Mouse (Mus musculus) monocyte, adult 2 months (primary cell): ENCODE data around the gene Ccdc91.

Source experiments
- DNase-seq, 2 experiments: peaks; one replicate each; pipeline ENCODE4 v3.0.0; 2022; ENCODE audit warnings: low spot score in 2 of 2, low read depth in 1 of 2

Ccdc91 gene

GRCm38 (mm10) chr6:147569246-147569645 lies 93.6 kb downstream of the Ccdc91 start:
- DNase-seq: no peak

- no peak for DNase-seq
Measured at GRCm38 (mm10) chr6:147573137-147573536, 97.5 kb downstream of the Ccdc91 start.

- DNase-seq: no peak
Measured at GRCm38 (mm10) chr6:147574454-147575182, 99.0 kb downstream of the Ccdc91 start.

- DNase-seq: no peak
Measured at GRCm38 (mm10) chr6:147575183-147575784, 99.7 kb downstream of the Ccdc91 start.

- DNase-seq: no peak
Measured at GRCm38 (mm10) chr6:147587675-147588074, 112.0 kb downstream of the Ccdc91 start.

GRCm38 (mm10) chr6:147606666-147607065 lies 131.0 kb downstream of the Ccdc91 start:
- DNase-seq: no peak

GRCm38 (mm10) chr6:147607613-147608012 lies 132.0 kb downstream of the Ccdc91 start:
- DNase-seq: no peak

- DNase-seq: no peak
Measured at GRCm38 (mm10) chr6:147615306-147615705, 139.7 kb downstream of the Ccdc91 start.

GRCm38 (mm10) chr6:147623142-147623541 lies 147.5 kb downstream of the Ccdc91 start:
- no peak for DNase-seq

GRCm38 (mm10) chr6:147636464-147636863 lies 160.8 kb downstream of the Ccdc91 start:
- no peak for DNase-seq

GRCm38 (mm10) chr6:147643875-147644274 lies 168.2 kb downstream of the Ccdc91 start:
- DNase-seq: no peak

- DNase-seq: no peak
Measured at GRCm38 (mm10) chr6:147644391-147644790, 168.8 kb downstream of the Ccdc91 start.

GRCm38 (mm10) chr6:147646401-147646968 lies 170.9 kb downstream of the Ccdc91 start:
- no peak for DNase-seq

GRCm38 (mm10) chr6:147658025-147658424 lies 182.4 kb downstream of the Ccdc91 start:
- DNase-seq: no peak

GRCm38 (mm10) chr6:147660718-147661117 lies 185.1 kb downstream of the Ccdc91 start:
- no peak for DNase-seq

- no peak for DNase-seq
Measured at GRCm38 (mm10) chr6:147661841-147662240, 186.2 kb downstream of the Ccdc91 start.

- DNase-seq: no peak
Measured at GRCm38 (mm10) chr6:147662610-147663009, 187.0 kb downstream of the Ccdc91 start.

- peak; percentile 3 to 11 for DNase-seq
Measured at GRCm38 (mm10) chr6:147664339-147664738, 188.7 kb downstream of the Ccdc91 start.

GRCm38 (mm10) chr6:147671366-147671765 lies 195.7 kb downstream of the Ccdc91 start:
- no peak for DNase-seq

GRCm38 (mm10) chr6:147672481-147672880 lies 196.9 kb downstream of the Ccdc91 start:
- DNase-seq: no peak

- no peak for DNase-seq
Measured at GRCm38 (mm10) chr6:147675022-147675733, 199.6 kb downstream of the Ccdc91 start.

- DNase-seq: no peak
Measured at GRCm38 (mm10) chr6:147676214-147676613, 200.6 kb downstream of the Ccdc91 start.
